Mouse (Mus musculus) bone marrow, adult 2 months (tissue): ENCODE data around the gene Grap2.

Experiments
- CTCF ChIP-seq: fragments of 200-500 bp; IDR thresholded peaks from 2 replicates; pipeline ENCODE4 v1.5.1; 2011; ENCODE audit warnings: low read length, control low read depth; ENCODE audit not compliant: control insufficient read depth, insufficient read depth
- POLR2A ChIP-seq: fragments of 200-500 bp; IDR thresholded peaks from 2 replicates; pipeline ENCODE4 v1.6.1; 2011; ENCODE audit warnings: low read depth, mild to moderate bottlenecking, control low read depth, low read length, borderline replicate concordance; ENCODE audit not compliant: control insufficient read depth

- no peak for TF ChIP-seq POLR2A
- no peak for TF ChIP-seq CTCF
Observed at GRCm38 (mm10) chr15:80559978-80560377, 12.4 kb upstream of the Grap2 start.
